Mouse (Mus musculus) intestine, postnatal 0 days (tissue): Measurements from ENCODE around the gene Foxred2. TPM values are rescaled to one million over a fixed set of nuclear protein-coding genes. Genes with fewer than 3 reads are reported as not detected.

Experiments
- ATAC-seq: fragments of 200-750 bp; cut with Nextera tagmentation; 2 replicates; pipeline ENCODE4 v1.8.0; 2017; ENCODE audit warnings: mild to moderate bottlenecking, moderate TSS enrichment, moderate library complexity
- H3K27ac ChIP-seq: fragments of 300-500 bp; sonication (generic); 2 replicates; pipeline ENCODE4 v1.5.1; 2014; ENCODE audit warnings: mild to moderate bottlenecking, low read depth, low read length, moderate library complexity
- H3K27me3 ChIP-seq: fragments of 300-500 bp; sonication (generic); replicated peaks from 2 replicates; pipeline ENCODE4 v1.6.1; 2014; ENCODE audit warnings: low read length, mixed read lengths; ENCODE audit not compliant: control insufficient read depth, insufficient read depth
- H3K36me3 ChIP-seq: fragments of 300-500 bp; sonication (generic); 2 replicates; pipeline ENCODE4 v1.6.1; 2014; ENCODE audit warnings: mild to moderate bottlenecking, moderate library complexity; ENCODE audit not compliant: control insufficient read depth, insufficient read depth
- H3K4me1 ChIP-seq: fragments of 300-500 bp; sonication (generic); replicated peaks from 2 replicates; pipeline ENCODE4 v1.6.1; 2014; ENCODE audit warnings: antibody characterized with exemption, low read length, mixed read lengths; ENCODE audit not compliant: control insufficient read depth, insufficient read depth
- H3K4me2 ChIP-seq: fragments of 300-500 bp; sonication (generic); replicated peaks from 2 replicates; pipeline ENCODE4 v1.6.1; 2014; ENCODE audit warnings: low read depth, mild to moderate bottlenecking, moderate library complexity
- H3K4me3 ChIP-seq: fragments of 300-500 bp; sonication (generic); 2 replicates; pipeline ENCODE4 v1.5.1; 2014; ENCODE audit warnings: low read depth, low read length
- H3K9ac ChIP-seq: fragments of 300-500 bp; sonication (generic); 2 replicates; pipeline ENCODE4 v1.6.1; 2014; ENCODE audit warnings: mild to moderate bottlenecking, low read depth, low read length
- H3K9me3 ChIP-seq: fragments of 300-500 bp; sonication (generic); 2 replicates; pipeline ENCODE4 v1.6.1; 2016; ENCODE audit warnings: mixed run types; ENCODE audit not compliant: control insufficient read depth
- CTCF ChIP-seq: sonication (generic); IDR thresholded peaks from 2 replicates; pipeline ENCODE4 v1.5.1; 2016; ENCODE audit warnings: low read depth, mild to moderate bottlenecking, control low read depth, antibody characterized with exemption, moderate library complexity
- WGBS: fragments of 180-500 bp; shearing (Covaris S2); extraction: QIAGEN DNeasy Blood & Tissue Kit; methylation state at CpG from one replicate; pipeline ENCODE4 v1.1.7; 2014; 5-methylcytosine and 5-hydroxymethylcytosine counted together
- polyA plus RNA-seq: library from polyadenylated mRNA; unstranded; fragments of >200 nt; fragmentation: Nextera tagmentation; extraction: Ambion mirVana; gene quantifications from 2 replicates; pipeline ENCODE4 v1.2.1, GENCODE M21; 2015

Gene Foxred2
- polyA plus RNA-seq, 1 experiment from 2014 or later = 0.46 TPM

- WGBS = 71% methylated on average over 9 of the region's 9 CpGs
- Histone ChIP-seq H3K27ac (no peak overlapping the region), H3K9me3 (no peaks in the 10 kb centered on the region), H3K4me1 (0 out of 2 replicates have a peak, but pooled peaks cover 2% of the 10 kb centered on the region), H3K4me3 (no peak overlapping the region), H3K4me2 (no peak overlapping the region), H3K27me3 (no peaks in the 10 kb centered on the region), H3K36me3 (peaks cover 83% of the 10 kb centered on the region), H3K9ac (no peak overlapping the region)
- TF ChIP-seq CTCF = 0 out of 2 replicates have a peak, but pooled peaks have one; percentile 14
- no peak for ATAC-seq
These were observed 8.6 kb upstream of the Foxred2 start for GRCm38 (mm10) chr15:77965117-77965528.

GRCm38 (mm10) chr15:77962447-77962846, 5.9 kb upstream of the Foxred2 start:
- no peaks in the 10 kb centered on the region for H3K27me3 ChIP-seq
- 96% methylated on average over 5 of the region's 5 CpGs for WGBS
- peaks cover 92% of the 10 kb centered on the region for H3K36me3 ChIP-seq
- no peaks in the 10 kb centered on the region for H3K4me1 ChIP-seq
- H3K4me2 ChIP-seq = no peak overlapping the region
- no peak for TF ChIP-seq CTCF
- H3K4me3 ChIP-seq = no peak overlapping the region
- ATAC-seq = no peak
- H3K9me3 ChIP-seq = no peaks in the 10 kb centered on the region
- no peak overlapping the region for H3K9ac ChIP-seq
- H3K27ac ChIP-seq = no peak overlapping the region

- H3K36me3 ChIP-seq = peaks cover 75% of the 10 kb centered on the region
These were observed 4.2 kb upstream of the Foxred2 start for GRCm38 (mm10) chr15:77960693-77961092.

GRCm38 (mm10) chr15:77958071-77958470, 1.5 kb upstream of the Foxred2 start:
- no peak for TF ChIP-seq CTCF
- Histone ChIP-seq H3K9me3 (no peaks in the 10 kb centered on the region), H3K4me1 (peaks cover 6% of the 10 kb centered on the region; the same call in 1 of the 2 replicates), H3K9ac (no peak overlapping the region), H3K27me3 (peaks cover 21% of the 10 kb centered on the region), H3K36me3 (peaks cover 50% of the 10 kb centered on the region), H3K27ac (no peak overlapping the region), H3K4me3 (no peak overlapping the region), H3K4me2 (no peak overlapping the region)
- no peak for ATAC-seq
- WGBS = 55% methylated on average over 3 of the region's 3 CpGs

More at GRCm38 (mm10) chr15:77960693-77961092, 4.2 kb upstream of the Foxred2 start:
- no peak for TF ChIP-seq CTCF
- no peak for ATAC-seq
- Histone ChIP-seq H3K4me2 (no peak overlapping the region), H3K9ac (no peak overlapping the region), H3K9me3 (no peaks in the 10 kb centered on the region), H3K4me1 (peaks cover 6% of the 10 kb centered on the region; the same call in 1 of the 2 replicates), H3K27ac (no peak overlapping the region), H3K27me3 (peaks cover 9% of the 10 kb centered on the region), H3K4me3 (no peak overlapping the region)
- WGBS = 88% methylated on average over 6 of the region's 6 CpGs

- Histone ChIP-seq H3K27me3 (peaks cover 21% of the 10 kb centered on the region), H3K9me3 (no peaks in the 10 kb centered on the region), H3K27ac (no peak overlapping the region), H3K4me3 (no peak overlapping the region), H3K9ac (no peak overlapping the region), H3K4me2 (no peak overlapping the region), H3K36me3 (peaks cover 45% of the 10 kb centered on the region), H3K4me1 (peaks cover 6% of the 10 kb centered on the region; the same call in 1 of the 2 replicates)
- 43% methylated on average over 5 of the region's 5 CpGs for WGBS
- no peak for ATAC-seq
- no peak for TF ChIP-seq CTCF
These were observed 1.1 kb upstream of the Foxred2 start for GRCm38 (mm10) chr15:77957625-77958024.

- Histone ChIP-seq H3K9ac (no peak overlapping the region), H3K4me2 (peak overlapping the region; percentile 69), H3K4me3 (peak overlapping the region; percentile 35), H3K27me3 (peaks cover 21% of the 10 kb centered on the region), H3K36me3 (peaks cover 26% of the 10 kb centered on the region), H3K9me3 (no peaks in the 10 kb centered on the region), H3K4me1 (peaks cover 6% of the 10 kb centered on the region; the same call in 1 of the 2 replicates), H3K27ac (no peak overlapping the region)
- no peak for TF ChIP-seq CTCF
- WGBS = 12% methylated on average over 52 of the region's 52 CpGs
- ATAC-seq = no peak
These were observed 800 bp downstream of the Foxred2 start for GRCm38 (mm10) chr15:77955440-77956403.
